Mouse (Mus musculus) intestine, embryonic 15.5 days (tissue): ENCODE data around the gene Snrpd3. TPM values are rescaled to one million over a fixed set of nuclear protein-coding genes. Genes with fewer than 3 reads are reported as not detected.
"Not testable (repeated sequence)": the region's sequence is repeated elsewhere in the genome, so short reads cannot be mapped to it uniquely, and the experiment has no call there.

Experiments used
- ATAC-seq: fragments of 200-750 bp; cut with Nextera tagmentation; 2 replicates; pipeline ENCODE4 v1.8.0; 2017; ENCODE audit warnings: moderate TSS enrichment, moderate library complexity
- H3K27ac ChIP-seq: fragments of 300-500 bp; sonication (generic); 2 replicates; pipeline ENCODE4 v1.5.1; 2015; ENCODE audit warnings: mild to moderate bottlenecking, inconsistent platforms
- H3K27me3 ChIP-seq: fragments of 300-500 bp; sonication (generic); replicated peaks from 2 replicates; pipeline ENCODE4 v1.6.1; 2015; ENCODE audit warnings: inconsistent platforms
- H3K36me3 ChIP-seq: fragments of 300-500 bp; sonication (generic); 2 replicates; pipeline ENCODE4 v1.6.1; 2015; ENCODE audit warnings: inconsistent platforms
- H3K4me1 ChIP-seq: fragments of 300-500 bp; sonication (generic); replicated peaks from 2 replicates; pipeline ENCODE4 v1.6.1; 2015; ENCODE audit warnings: inconsistent platforms
- H3K4me2 ChIP-seq: fragments of 300-500 bp; sonication (generic); replicated peaks from 2 replicates; pipeline ENCODE4 v1.6.1; 2015; ENCODE audit warnings: mild to moderate bottlenecking, inconsistent platforms
- H3K4me3 ChIP-seq: fragments of 300-500 bp; sonication (generic); replicated peaks from 2 replicates; pipeline ENCODE4 v1.5.1; 2015; ENCODE audit warnings: inconsistent platforms
- H3K9ac ChIP-seq: fragments of 300-500 bp; sonication (generic); 2 replicates; pipeline ENCODE4 v1.6.1; 2015; ENCODE audit warnings: inconsistent platforms
- H3K9me3 ChIP-seq: fragments of 300-500 bp; sonication (generic); 2 replicates; pipeline ENCODE4 v1.6.1; 2016; ENCODE audit warnings: inconsistent platforms
- WGBS: fragments of 180-500 bp; shearing (Covaris S2); methylation state at CpG from one replicate; pipeline ENCODE4 v1.1.7; 2015; 5-methylcytosine and 5-hydroxymethylcytosine counted together
- polyA plus RNA-seq: library from polyadenylated mRNA; unstranded; fragments of >200 nt; fragmentation: Nextera tagmentation; extraction: Ambion mirVana; gene quantifications from 2 replicates; pipeline ENCODE4 v1.2.1, GENCODE M21; 2015

The Snrpd3 gene
- polyA plus RNA-seq, 1 experiment from 2014 or later, result 147 TPM

DNA sequence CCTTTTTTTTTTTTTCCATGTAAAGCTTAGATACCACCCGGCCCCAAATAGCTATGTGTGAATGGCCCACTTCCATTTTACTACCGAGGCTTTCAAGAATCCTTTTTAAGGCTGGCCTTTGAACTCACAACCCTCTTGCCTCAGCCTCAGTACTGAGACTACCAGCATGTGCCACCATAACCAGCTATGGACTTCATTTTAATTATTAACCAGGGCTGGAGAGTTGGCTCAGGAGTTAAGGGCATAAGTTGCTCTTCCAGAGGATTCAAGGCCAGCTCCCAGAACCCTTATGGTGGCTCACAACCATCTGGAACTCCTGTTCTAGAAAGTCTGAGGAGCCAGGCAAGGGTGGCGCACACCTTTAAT lies 12.2 kb upstream of the Snrpd3 start:
- Histone ChIP-seq H3K36me3 (peaks cover 31% of the 10 kb centered on the region), H3K9ac (no peak overlapping the region), H3K27me3 (no peaks in the 10 kb centered on the region), H3K4me1 (no peaks in the 10 kb centered on the region), H3K27ac (peak overlapping the region; percentile 19; the same call in 1 of the 2 replicates), H3K4me3 (no peak overlapping the region), H3K9me3 (no peaks in the 10 kb centered on the region), H3K4me2 (no peak overlapping the region)
- WGBS, result 54% methylated on average over 3 of the region's 3 CpGs
- peak; percentile 73 for ATAC-seq

DNA sequence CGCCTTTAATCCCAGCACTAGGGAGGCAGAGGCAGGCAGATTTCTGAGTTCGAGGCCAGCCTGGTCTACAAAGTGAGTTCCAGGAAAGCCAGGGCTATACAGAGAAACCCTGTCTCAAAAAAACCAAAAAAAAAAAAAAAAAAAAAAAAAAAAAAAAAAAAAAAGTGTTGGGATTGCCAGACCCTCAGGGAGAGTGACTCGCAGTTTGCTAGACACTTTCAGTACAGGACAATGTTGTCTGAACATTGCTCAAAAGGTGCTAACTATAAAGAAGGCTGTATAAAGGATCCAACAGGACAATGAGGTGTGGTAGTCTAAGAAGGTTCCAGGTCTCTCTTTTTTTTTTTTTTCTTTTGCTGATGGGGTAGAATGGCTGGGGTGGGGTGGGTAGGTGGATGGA lies 11.4 kb upstream of the Snrpd3 start:
- H3K4me1 ChIP-seq, H3K9ac ChIP-seq, ATAC-seq, H3K4me2 ChIP-seq, H3K27ac ChIP-seq, H3K4me3 ChIP-seq, H3K9me3 ChIP-seq, H3K27me3 ChIP-seq: not testable (repeated sequence)
- WGBS, result 95% methylated on average over 3 of the region's 3 CpGs
- H3K36me3 ChIP-seq, result peaks cover 38% of the 10 kb centered on the region

DNA sequence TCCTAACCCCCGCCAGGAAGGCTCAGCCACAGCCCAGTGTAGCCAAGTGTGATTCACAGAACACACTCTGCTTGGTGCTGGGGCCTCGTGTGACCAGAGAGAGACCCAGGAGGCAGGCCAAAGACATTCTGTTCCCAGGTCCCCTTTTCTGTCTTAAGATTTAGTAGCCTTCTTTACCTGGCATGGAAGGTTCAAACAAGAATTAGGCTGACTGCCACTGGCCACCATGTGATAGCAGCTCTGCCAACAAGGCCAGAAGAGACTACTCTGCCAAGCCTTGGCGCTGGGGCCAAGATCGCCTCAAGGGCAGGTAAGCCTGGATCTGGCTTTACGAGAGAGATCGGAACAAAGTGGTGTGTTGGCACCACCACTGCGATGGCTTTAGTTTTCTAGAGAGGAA lies 6.9 kb upstream of the Snrpd3 start:
- H3K4me1 ChIP-seq, result peaks cover 7% of the 10 kb centered on the region; the same call in 1 of the 2 replicates
- no peak overlapping the region for H3K27ac ChIP-seq
- no peak overlapping the region for H3K4me2 ChIP-seq
- H3K27me3 ChIP-seq, result no peaks in the 10 kb centered on the region
- no peak for ATAC-seq
- no peak overlapping the region for H3K4me3 ChIP-seq
- no peaks in the 10 kb centered on the region for H3K9me3 ChIP-seq
- 92% methylated on average over 7 of the region's 7 CpGs for WGBS
- H3K9ac ChIP-seq, result no peak overlapping the region
- H3K36me3 ChIP-seq, result peaks cover 48% of the 10 kb centered on the region

DNA sequence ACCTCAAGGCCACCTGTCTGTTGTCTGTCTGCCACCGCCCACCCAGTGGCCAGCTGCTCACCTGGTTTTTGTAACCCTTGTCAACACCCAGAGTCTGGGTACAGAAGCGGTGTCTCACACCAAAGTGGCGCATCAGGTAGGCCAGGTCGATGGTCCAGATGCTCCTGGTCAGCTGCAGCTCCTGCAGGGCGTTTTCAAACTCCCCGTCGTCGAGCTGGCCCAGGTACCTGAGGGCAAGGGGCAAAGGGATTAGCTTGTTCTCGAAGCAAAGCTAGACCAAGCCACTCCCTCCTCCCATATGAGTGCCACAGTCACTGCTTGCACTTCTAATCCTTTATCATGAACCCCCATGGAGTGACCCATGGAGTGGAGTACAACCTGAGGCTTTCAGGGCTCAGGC lies 6.3 kb upstream of the Snrpd3 start:
- ATAC-seq, result no peak
- peaks cover 48% of the 10 kb centered on the region for H3K36me3 ChIP-seq
- H3K27ac ChIP-seq, result no peak overlapping the region
- H3K4me3 ChIP-seq, result no peak overlapping the region
- H3K4me2 ChIP-seq, result no peak overlapping the region
- WGBS, result 89% methylated on average over 9 of the region's 9 CpGs
- H3K9ac ChIP-seq, result no peak overlapping the region
- H3K27me3 ChIP-seq, result no peaks in the 10 kb centered on the region
- H3K4me1 ChIP-seq, result peaks cover 9% of the 10 kb centered on the region; the same call in 1 of the 2 replicates
- H3K9me3 ChIP-seq, result no peaks in the 10 kb centered on the region

DNA sequence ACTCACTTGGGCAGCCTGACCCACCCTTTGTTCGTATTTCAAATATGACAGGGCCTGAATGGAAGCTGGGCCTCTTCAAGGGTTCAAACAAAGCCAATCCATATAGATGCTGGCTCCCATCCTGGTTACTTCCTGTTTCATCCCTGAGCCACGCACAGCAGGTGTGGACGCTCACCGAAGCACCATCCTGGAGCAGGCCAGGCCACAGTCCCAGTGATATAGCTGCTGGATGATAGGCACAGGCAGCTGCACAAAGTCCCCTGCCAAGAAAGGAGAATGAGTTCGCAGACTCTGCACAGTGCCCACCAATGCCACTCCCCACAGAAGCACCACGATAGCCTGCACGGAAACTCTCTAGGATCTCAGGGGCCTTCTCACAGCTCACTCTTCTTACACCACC lies 5.5 kb upstream of the Snrpd3 start:
- H3K27me3 ChIP-seq, result no peaks in the 10 kb centered on the region
- H3K4me2 ChIP-seq, result no peak overlapping the region
- H3K9me3 ChIP-seq, result no peaks in the 10 kb centered on the region
- no peak overlapping the region for H3K9ac ChIP-seq
- peaks cover 47% of the 10 kb centered on the region for H3K36me3 ChIP-seq
- no peak for ATAC-seq
- H3K4me3 ChIP-seq, result no peak overlapping the region
- H3K27ac ChIP-seq, result no peak overlapping the region
- H3K4me1 ChIP-seq, result peaks cover 15% of the 10 kb centered on the region; the same call in 1 of the 2 replicates
- WGBS, result 92% methylated on average over 7 of the region's 7 CpGs

DNA sequence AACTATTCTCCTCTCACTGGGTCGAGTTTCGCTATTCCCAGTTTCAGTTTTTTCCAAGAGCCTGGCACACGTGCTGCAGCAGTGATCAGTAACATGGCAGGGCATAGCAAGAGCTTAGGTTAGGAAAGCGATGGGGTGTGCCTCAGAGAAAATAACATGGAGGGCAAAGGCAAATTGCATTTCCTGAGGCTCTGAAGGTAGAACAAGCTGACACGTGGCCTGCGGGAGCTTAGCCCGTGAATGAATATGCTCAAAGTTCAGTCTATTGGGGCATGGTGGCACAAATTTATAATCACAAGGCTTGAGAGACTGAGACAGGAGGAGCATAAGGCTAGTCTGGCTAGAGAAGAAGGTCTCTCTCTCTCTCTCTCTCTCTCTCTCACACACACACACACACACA lies 4.6 kb upstream of the Snrpd3 start:
- H3K4me2 ChIP-seq, result no peak overlapping the region
- no peaks in the 10 kb centered on the region for H3K27me3 ChIP-seq
- no peak for ATAC-seq
- 83% methylated on average over 7 of the region's 7 CpGs for WGBS
- peaks cover 15% of the 10 kb centered on the region; the same call in 1 of the 2 replicates for H3K4me1 ChIP-seq
- H3K27ac ChIP-seq, result peak overlapping the region; percentile 55; the same call in 1 of the 2 replicates
- H3K9me3 ChIP-seq, result no peaks in the 10 kb centered on the region
- no peak overlapping the region for H3K4me3 ChIP-seq
- peaks cover 38% of the 10 kb centered on the region for H3K36me3 ChIP-seq
- H3K9ac ChIP-seq, result no peak overlapping the region

DNA sequence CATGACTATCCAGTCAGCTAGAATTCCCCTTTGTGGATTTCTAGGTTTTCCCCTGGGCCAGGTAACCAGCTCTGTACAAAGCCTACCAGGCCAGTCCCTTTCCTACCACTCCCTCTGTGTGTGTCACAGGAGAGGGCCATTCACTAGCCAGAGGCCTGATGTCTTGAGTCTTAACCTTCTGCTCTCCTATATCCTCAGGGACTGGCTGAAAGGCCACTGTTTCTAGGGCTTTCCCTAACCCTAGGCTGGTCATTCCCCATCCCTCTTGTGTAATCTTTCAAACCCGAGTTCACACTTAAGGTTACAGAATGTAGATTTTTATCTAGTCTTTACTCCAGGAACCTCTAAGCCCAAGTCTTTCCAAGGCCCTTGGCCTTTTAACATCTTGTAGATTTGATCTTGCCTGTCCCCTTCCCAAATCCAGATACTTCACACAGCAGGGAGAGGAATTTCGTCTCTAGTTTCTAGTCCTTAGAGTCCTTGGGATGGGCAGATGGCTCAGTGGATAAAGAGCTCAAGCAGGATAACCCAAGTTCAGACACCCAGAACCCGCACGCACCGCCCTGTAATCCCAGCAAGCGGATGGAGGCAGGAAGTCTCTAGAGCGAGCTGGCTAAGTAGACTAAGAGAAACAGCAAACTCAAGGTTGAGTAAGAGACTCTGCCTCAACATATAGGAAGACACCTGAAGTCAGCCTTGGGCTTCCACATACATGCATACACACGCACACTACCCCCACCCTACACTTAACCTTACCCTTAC lies 3.9 kb upstream of the Snrpd3 start:
- H3K36me3 ChIP-seq, result peaks cover 32% of the 10 kb centered on the region
- H3K9ac ChIP-seq, result no peak overlapping the region
- H3K27me3 ChIP-seq, result no peaks in the 10 kb centered on the region
- H3K4me3 ChIP-seq, result no peak overlapping the region
- no peak overlapping the region; the same call in 1 of the 2 replicates for H3K4me2 ChIP-seq
- H3K9me3 ChIP-seq, result no peaks in the 10 kb centered on the region
- ATAC-seq, result no peak
- WGBS, result 87% methylated on average over 8 of the region's 8 CpGs
- peaks cover 15% of the 10 kb centered on the region; the same call in 1 of the 2 replicates for H3K4me1 ChIP-seq
- H3K27ac ChIP-seq, result peak overlapping the region; percentile 42

DNA sequence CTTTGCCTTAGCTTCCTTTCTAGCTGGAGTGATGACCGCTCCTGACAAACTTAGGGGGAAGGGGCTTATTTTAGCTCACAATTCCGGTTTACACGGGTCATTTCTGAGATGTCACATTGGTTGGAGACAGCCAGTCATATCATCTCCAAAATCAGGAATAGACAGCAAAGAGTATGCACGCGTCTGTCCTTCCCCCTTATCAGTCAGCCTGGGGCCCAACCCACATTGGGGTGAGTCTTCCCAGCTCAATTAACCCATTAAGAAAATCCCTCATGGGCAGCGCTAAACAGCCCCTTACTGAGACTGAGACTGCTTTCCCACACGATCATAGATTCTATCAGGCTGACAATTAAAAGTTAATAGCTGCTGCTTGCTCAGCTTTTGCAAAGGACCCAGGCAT lies 3.0 kb upstream of the Snrpd3 start:
- H3K4me2 ChIP-seq, result peak overlapping the region; percentile 70
- H3K36me3 ChIP-seq, result peaks cover 27% of the 10 kb centered on the region
- no peaks in the 10 kb centered on the region for H3K27me3 ChIP-seq
- no peak overlapping the region for H3K27ac ChIP-seq
- H3K9me3 ChIP-seq, result no peaks in the 10 kb centered on the region
- H3K9ac ChIP-seq, result no peak overlapping the region
- WGBS, result 61% methylated on average over 7 of the region's 7 CpGs
- no peak for ATAC-seq
- H3K4me1 ChIP-seq, result peaks cover 23% of the 10 kb centered on the region; the same call in 1 of the 2 replicates
- no peak overlapping the region for H3K4me3 ChIP-seq

DNA sequence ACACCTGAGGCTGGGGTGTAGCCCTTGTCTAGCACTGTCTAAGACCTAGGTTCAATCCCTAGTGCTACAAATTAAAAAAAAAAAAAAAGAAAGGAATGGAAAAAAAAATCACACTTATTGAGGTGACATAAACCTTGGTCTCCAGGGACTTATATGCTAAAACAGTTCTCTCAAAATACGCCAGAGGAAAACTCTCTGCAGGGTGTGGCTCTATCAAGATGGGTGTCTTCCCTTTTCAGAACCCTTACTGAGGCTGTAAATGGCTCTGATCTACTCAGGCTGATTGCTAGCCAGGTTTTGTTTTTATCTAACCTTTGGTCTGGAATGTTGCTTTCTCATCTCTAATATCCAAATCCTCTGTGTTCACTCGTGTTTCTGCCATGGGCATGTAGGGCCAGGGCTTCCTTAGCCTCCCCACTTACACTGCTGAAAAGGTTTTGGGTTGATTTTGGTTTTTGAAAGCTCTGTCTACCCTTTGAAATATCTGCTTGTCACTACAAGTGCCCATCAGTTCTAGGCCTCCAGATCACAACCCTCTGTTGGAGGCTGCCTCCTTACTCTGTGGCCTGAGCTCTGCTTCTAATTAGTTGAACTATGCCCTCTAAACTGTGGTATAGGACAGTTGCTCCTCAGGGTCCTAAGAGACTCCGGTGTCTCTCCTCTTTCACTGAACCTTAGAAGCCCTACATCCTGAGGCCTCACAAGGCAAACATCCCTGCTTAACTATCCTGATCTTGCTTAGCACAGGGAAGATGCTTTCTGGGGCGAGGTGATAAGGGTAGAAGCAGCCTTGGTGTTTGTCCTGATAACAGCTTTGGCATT lies 1.9 kb upstream of the Snrpd3 start:
- Histone ChIP-seq H3K9me3 (no peaks in the 10 kb centered on the region), H3K4me3 (peak overlapping the region; percentile 93), H3K27ac (peak overlapping the region; percentile 99), H3K4me1 (peaks cover 23% of the 10 kb centered on the region; the same call in 1 of the 2 replicates), H3K36me3 (peaks cover 21% of the 10 kb centered on the region), H3K9ac (0 out of 2 replicates have a peak overlapping the region, but pooled peaks have one; percentile 99), H3K27me3 (no peaks in the 10 kb centered on the region), H3K4me2 (peak overlapping the region; percentile 70)
- WGBS, result 57% methylated on average over 4 of the region's 4 CpGs
- no peak for ATAC-seq

DNA sequence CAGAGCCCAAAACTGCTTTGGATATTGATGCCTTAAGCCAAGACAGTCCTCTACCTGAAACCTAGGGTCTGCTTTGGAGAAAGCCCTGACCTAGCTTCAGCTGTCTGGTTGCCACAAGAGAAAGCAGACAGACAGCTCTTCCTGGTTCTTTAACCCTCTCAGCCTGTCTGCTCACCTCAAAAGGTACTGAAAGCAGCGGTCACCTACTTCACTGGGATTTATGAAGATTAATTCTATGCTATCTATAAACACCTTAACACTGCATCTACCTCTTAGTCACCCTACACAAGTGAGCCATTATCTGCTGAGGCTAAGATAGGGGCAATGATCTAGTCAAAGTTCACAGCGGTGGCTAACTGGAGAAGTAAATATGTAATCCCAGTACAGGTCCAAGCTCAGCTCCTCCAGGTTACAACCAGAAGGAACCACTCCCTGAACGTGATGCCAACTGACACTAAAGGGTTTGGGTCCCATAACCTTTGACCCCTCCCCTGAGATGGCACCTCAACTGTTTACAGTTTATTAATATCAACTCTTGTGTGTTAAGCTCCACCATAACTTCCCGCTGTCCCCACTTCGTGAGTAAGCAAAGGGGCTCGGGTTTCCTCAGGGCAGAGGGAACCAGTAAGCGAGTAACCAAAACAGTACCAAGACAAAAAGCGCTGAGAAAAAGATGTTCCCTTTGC lies 1.2 kb upstream of the Snrpd3 start:
- no peaks in the 10 kb centered on the region for H3K27me3 ChIP-seq
- H3K9me3 ChIP-seq, result no peaks in the 10 kb centered on the region
- peaks cover 26% of the 10 kb centered on the region; the same call in 1 of the 2 replicates for H3K4me1 ChIP-seq
- H3K4me2 ChIP-seq, result peak overlapping the region; percentile 70
- 19% methylated on average over 8 of the region's 8 CpGs for WGBS
- peak; percentile 39 for ATAC-seq
- peaks cover 21% of the 10 kb centered on the region for H3K36me3 ChIP-seq
- peak overlapping the region; percentile 99 for H3K9ac ChIP-seq
- H3K4me3 ChIP-seq, result peak overlapping the region; percentile 93
- H3K27ac ChIP-seq, result peak overlapping the region; percentile 99

DNA sequence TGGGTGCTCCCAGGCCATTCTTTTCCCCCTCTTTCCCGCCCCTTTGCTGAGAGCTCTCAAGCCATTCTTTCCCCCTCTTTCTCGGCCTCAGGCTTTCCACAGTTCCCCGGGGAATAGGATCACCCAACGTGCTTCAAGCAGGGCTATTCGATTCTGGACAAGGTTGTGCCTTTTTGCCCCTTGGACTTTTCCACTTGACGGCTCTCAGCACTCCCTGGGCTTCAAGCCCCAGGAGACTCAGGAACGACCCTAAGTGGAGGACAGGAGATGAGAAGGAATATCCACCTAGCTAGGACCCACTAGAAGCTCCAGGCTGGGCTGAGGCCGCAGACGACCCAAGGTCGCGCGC lies 653 bp upstream of the Snrpd3 start:
- Histone ChIP-seq H3K36me3 (peaks cover 17% of the 10 kb centered on the region), H3K4me1 (peaks cover 26% of the 10 kb centered on the region; the same call in 1 of the 2 replicates), H3K27ac (peak overlapping the region; percentile 99), H3K27me3 (no peaks in the 10 kb centered on the region), H3K4me3 (peak overlapping the region; percentile 93), H3K4me2 (peak overlapping the region; percentile 70), H3K9ac (peak overlapping the region; percentile 99), H3K9me3 (no peaks in the 10 kb centered on the region)
- ATAC-seq, result no peak
- WGBS, result under 1% methylated on average over 12 of the region's 12 CpGs

DNA sequence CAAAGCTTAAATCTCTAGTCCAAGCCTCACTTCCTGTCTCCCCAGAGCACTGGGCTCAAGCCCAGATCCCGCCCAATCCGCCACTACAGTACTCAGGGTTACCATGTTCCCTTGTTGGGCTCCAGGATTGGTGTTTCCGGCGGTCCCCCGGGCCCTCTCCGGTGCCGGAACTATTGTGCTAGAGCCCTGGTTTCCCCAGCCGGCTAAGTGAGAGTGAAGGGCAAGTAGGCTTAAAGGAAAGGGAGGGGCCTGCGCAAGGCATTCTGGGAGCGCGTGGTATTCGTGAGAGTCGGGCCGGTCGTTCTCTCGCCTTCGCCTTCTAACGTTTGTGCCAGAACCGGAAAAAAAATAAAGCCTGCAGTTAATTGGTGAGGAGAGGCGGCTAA lies 400 bp downstream of the Snrpd3 start, which contains the start of gene Gucd1:
Gene Gucd1, minus strand, starts transcription at position 215 of the 386 bp plus-strand sequence.
- Histone ChIP-seq H3K36me3 (peaks cover 17% of the 10 kb centered on the region), H3K27me3 (no peaks in the 10 kb centered on the region), H3K4me1 (peaks cover 26% of the 10 kb centered on the region; the same call in 1 of the 2 replicates), H3K4me2 (peak within 1 kb of the TSS; percentile 70), H3K27ac (peak within 1 kb of the TSS; percentile 99), H3K9me3 (no peaks in the 10 kb centered on the region), H3K4me3 (peak within 1 kb of the TSS; percentile 93), H3K9ac (peak within 1 kb of the TSS; percentile 99)
- peak; percentile 85 for ATAC-seq
- under 1% methylated on average over 20 of the region's 20 CpGs for WGBS
